Mouse (Mus musculus) left cerebral cortex, postnatal 25 days (tissue): ENCODE data around the gene Jund. TPM values are rescaled to one million over a fixed set of nuclear protein-coding genes. Genes with fewer than 3 reads are reported as not detected.

Source experiments
- DNase-seq, 2 experiments: peaks; one replicate each; pipeline ENCODE4 v3.0.0; 2022; ENCODE audit warnings: low spot score in 2 of 2, mixed read lengths in 1 of 2
- intact Hi-C: fragments of 180-260 bp; cut with DNase I; formaldehyde crosslinking; loops from one replicate; pipeline ENCODE4 v1.15.1; 2025
- total RNA-seq, 2 experiments: library from RNA; stranded (reverse); gene quantifications; 2 replicates each; pipeline ENCODE4 v1.2.3; 2021

The Jund gene
- total RNA-seq, 2 experiments from 2014 or later = 209 to 225 TPM

DNA sequence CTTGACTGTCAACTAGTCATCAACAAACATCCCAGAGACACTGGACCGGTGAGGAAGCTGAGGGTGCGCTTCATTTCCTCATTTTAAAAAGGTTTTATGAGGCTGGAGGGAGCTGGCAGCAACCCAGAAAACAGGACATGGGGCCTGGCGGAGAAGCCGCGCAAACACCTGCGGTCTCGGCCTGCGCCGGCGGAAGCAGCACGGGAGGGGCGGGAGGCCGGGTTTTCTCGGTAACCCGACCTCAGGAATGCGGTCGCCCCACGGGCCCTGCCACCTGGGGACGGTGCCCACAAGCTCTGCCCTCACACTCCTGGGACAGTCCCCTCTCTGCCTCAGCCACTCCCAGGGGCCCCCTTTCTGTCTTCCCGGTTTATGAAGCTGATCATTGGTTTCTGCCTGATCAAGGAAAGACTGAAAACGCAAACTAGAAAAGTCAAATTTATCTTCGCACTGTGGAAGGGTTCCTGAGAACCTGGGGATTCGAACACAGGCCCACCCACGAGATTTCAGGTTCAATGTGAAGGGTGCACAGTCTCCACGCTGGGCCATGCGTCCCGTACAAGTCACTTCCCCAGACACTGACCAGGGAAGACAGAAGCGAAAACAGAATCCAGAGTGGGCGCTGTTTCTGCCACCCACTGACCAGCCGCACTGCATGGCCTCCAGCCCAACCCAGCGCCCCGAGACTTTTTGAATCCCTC is 3.3 kb upstream of the Jund start:
- intact Hi-C loops = no loop called here
- DNase-seq = no peak

DNA sequence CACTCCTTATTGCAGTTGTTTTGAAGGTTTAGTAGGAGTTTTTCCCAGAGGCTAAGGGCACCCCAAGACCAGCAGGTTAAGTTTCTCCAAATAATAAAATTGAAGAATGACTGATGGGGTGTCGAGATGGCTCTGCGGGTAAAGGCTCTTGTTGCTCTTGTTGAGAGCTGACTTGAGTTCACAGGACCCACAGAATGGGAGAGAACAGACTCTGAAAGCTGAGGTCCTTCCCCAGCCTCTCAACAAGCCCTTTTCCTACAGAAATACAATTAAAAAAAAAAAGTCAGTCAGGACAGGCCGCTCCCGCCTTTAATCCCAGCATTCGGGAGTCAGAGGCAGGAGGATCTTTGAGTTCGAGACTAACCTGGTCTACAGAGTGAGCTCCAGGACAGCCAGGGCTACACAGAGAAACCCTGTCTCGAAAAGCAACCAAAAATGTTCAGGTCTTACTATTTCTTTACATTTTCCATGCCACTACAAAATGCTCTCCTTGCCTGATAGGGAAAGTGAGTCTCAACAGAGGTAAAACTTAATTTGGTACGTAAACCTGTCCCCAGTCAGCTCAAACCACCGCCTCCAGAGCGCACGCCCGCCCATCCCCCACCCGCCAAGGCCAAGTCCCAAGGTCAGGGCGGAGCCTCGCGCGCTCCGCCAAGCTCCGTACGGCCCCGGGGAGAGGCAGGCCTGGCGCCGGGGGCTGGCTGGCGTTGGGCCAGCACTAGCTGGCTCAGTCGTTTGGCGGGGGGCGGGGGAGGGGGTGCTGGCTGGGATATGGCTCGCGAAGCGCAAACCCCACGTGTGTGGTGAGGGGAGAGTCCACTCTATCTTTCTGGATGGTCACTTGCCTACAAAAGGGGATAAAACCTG is 2.5 kb upstream of the Jund start:
- DNase-seq = no peak
- intact Hi-C loops = no loop called here

DNA sequence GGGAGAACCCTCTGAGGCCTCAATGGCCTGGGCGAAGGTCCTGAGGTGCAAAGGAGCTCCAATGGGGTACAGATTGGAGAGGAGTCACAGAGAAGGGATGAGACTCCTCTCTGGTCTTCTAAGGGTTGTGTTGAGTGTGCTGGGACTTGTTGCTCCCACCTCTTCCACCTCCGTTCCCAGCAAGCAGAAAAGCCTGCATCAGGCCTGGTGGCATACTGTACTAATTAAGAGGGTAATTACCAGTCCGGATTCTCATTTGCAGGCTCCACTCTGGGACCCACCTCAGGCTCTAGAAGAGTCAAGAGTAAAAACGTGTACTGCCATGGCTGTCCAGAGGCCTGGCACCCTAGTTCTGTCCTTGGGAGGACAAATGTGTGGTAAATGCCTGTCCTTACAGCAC is 1.8 kb upstream of the Jund start:
- DNase-seq = no peak
- intact Hi-C loops = no loop called here

DNA sequence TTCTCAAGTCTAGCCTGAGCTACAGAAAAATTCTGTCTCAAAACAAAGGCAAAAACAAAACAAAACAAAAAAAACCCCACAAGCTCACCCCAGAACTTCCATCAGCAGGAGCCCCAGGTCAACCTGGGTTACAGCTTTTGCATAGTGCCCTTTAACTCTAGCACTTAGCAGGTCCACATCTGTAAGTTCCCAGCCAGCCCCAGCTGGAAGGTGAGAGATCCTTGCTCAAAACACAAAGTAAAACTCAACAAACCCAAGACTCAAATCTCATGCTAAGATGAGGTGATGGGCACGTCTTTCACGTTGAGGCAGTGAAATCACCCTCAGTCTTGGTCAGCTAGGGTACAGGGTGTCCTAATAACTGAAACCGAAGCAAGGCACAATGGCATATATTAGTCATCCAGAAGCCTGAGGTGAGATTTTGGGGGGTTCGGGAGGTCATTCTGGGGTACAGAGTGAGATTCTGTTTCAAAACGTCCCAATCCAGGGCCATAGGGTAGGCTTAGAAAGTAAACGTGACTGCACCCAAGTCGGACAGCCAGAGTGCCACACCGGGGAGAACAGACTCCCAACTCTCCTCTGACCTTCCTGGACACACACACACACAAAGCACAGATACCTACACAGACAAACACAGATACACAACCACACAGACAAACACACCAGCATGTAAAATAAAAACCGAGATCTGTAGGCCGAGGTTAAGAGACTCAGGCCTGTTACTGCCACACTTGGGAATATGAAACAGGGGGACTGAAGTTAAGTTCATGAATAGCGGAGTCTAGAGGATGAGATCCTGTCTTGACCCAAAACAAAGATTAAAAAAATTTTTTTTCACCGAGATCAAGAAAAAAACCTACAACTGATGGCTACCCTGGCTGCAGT is 1.1 kb upstream of the Jund start:
- DNase-seq = no peak
- intact Hi-C loops = loop anchor here (2.0 kb wide), 1 partner anchor 57 kb away; the partner anchor contains the start of gene Rab3a

DNA sequence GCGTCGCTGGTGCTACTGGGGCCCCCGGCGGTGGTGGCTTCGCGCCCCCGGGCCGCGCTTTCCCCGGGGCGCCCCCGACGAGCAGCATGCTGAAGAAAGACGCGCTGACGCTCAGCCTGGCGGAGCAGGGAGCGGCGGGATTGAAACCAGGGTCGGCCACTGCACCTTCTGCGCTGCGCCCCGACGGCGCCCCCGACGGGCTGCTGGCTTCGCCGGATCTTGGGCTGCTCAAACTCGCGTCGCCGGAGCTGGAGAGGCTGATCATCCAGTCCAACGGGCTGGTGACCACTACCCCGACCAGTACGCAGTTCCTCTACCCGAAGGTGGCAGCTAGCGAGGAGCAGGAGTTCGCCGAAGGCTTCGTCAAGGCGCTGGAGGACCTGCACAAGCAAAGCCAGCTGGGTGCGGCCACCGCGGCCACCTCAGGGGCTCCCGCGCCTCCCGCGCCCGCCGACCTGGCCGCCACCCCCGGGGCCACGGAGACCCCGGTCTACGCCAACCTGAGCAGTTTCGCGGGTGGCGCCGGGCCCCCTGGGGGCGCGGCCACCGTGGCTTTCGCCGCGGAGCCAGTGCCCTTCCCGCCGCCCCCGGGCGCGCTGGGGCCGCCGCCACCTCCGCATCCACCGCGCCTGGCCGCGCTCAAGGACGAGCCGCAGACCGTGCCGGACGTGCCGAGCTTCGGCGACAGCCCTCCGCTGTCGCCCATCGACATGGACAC is 526 bp downstream of the Jund start:
- DNase-seq = peak in 1 of 2 experiments; percentile 39
- intact Hi-C loops = loop anchor here (1.0 to 2.0 kb wide), 2 partner anchors 56 to 89 kb away; partner anchors contain the start of gene Rab3a

DNA sequence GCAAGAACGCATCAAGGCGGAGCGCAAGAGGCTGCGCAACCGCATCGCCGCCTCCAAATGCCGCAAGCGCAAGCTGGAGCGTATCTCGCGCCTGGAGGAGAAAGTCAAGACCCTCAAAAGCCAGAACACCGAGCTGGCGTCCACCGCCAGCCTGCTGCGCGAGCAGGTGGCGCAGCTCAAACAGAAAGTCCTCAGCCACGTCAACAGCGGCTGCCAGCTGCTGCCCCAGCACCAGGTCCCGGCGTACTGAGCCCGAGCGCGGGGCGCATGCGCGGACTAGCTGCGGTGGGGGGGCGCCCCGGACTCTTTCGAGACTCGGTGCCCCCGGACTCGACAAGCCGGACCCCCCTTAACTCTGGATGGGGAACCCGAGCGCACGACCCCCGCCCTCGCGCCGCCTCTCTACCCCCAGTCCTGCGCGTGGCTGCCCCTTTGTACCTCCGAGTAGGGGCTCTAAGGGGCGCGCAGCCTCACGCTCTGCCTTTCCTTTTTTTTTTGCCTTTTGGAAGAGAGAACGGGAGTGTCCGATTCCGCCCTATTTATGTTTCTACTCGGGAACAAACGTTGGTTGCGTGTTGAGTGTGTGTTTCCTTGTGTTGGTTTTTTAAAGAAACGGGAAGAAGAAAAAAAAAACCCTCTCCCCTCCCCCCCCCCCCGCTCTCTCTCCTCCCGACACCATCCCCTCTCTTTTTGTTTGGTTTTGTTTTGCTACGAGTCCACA is 1.2 kb downstream of the Jund start:
- DNase-seq = peak; percentile 81 to 86
- intact Hi-C loops = loop anchor here (1.0 to 5.0 kb wide), 4 partner anchors 27 to 90 kb away; partner anchors contain the start of genes Gdf15, Lsm4 and Rab3a

DNA sequence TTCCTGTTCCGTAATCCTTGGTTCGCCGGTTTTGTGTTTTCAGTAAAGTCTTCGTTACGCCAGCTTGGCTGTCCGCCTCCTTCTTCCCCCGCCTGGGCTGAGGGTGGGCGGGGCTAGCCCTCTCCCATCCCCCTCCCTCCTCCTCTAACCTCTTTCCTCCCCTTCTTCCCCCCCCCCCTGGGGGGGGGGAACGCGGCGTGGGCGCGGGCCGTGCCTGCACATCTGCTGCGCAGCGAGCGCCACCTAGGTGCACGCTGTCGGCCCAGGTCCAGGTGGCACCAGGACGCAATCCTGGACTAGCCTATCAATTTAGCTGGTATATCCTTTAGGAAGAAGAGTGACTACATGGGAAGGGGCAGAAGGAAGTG is 1.8 kb downstream of the Jund start:
- DNase-seq = peak; percentile 83 to 87
- intact Hi-C loops = loop anchor here (1.0 to 5.0 kb wide), 2 partner anchors 27 to 68 kb away; partner anchors contain the start of genes Gdf15 and Lsm4

DNA sequence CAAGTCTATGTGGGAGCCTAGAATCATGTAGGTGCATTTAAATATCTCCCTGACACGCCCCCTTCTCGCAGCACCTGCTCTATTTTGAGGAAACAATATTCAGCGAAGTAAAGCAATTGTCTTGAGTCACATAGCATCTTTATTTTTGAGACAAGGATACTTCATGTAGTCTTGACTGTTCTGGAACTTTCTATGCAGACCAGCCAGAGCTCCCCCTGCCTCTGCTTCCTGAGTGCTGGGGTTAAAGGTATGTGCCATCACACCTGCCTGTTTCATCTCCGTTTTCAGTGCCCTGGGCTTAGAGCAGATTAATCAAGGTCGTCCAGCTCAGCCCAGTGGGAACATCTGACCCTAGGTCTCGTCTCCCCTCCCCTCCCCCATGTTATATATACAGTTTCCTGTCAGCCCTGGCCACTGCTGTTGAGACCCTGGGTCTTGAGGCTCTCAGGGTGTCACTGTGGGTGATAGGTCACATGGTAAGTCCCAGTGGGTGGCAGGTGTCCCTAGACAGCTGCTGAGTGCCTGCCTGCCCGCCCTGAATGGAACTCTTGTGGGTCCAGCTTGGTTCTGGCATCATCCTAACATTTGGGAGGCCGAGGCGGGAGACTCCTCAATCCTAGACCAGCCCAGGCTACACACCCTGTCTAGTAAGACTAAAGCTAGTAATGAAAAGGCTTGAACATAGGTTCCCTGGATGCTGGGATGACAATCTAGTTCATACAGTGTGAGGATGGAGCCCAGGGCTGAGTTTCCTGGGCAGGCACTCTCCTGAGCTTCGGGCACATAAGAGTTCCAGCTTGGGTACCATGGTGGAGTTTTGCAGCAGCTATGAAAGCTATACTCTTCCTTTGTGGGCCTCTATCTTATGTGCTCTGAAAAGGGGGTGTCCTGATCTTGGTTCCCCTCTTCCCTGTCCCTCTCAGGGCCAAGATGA is 2.6 kb downstream of the Jund start:
- no peak for DNase-seq
- intact Hi-C loops = loop anchor here (5.0 kb wide), 1 partner anchor 69 kb away; the partner anchor contains the start of gene Gdf15

DNA sequence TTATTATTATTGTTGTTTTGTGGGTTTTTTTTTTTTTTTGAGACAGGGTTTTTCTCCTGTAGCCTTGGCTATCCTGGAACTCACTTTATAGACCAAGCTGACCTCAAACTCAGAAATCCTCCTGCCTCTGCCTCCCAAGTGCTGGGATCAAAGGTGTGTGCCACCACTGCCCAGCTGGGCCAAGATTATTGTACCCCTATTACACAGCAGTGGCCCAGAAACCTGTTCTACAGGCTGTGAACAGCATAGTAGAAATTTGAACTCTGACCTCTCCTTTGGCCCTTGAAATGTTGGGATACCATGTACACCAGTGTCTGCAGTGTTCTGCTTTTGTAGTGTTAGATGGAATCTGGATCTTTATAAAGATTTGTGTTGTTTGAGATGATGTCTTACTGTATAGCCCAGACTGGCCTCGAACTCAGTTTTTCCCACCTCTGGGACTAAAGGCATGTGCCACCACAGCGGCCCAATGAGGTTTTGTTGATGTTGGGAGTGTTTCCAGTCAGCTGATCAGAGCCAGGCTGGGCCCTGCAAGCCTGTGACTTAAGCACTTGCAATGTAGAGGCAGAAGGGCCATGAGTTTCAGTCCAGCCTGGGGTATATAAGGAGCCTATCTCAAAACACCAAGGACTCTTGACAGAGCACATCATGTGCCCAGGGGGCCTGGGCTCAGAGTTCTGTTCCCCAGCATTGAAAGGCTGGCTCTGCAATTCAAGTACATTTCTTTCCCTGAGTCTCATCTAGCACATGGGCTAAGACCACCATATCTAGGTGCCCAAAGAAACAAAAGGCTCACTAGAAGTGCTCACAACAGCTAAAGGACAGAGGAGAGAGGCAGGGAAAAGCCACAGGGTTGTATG is 3.5 kb downstream of the Jund start:
- intact Hi-C loops = loop anchor here (5.0 kb wide), 1 partner anchor 70 kb away; the partner anchor contains the start of gene Gdf15
- DNase-seq = no peak

DNA sequence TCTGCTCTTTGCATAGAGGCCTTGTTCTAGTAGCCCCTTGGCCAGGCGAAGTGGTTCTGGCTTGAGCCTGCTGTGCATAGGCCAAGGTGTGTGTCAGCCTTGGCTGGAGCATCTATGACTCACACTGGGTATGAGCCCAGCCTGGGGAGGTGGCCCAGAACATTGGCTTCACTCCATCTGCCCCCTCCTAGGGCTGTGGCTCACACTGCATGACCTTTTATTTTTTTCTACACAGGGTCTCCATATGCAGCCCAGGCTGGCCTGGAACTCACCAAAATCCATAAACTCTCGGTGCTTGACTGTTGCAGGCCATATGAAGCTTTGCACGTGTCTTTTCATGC is 4.1 kb downstream of the Jund start:
- intact Hi-C loops = loop anchor here (5.0 kb wide), 1 partner anchor 71 kb away; the partner anchor contains the start of gene Gdf15
- no peak for DNase-seq

DNA sequence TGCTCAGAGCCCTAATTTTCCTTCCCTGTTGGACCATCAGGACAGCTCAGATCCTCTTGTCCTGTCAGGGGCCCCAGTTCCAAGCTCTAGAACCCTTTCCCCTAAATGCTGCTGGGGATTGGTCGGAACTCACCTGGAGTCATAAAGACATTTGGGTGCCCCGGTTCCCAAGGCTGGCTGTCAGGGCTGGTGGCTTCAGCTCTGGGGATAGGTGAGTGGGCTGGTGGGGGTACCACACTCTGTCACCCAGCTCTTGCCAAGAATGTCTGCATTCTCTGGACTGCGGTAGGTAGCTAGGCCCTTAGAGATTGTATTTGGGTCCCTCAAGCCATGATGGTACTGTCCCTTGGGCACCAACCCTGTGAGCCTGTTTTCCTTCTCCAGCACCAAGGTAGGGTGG is 4.5 kb downstream of the Jund start, which contains the start of gene Iqcn:
Gene Iqcn (plus strand): TSS at position 171 of the 400 bp plus-strand sequence.
- no peak for DNase-seq
- intact Hi-C loops = loop anchor here (5.0 kb wide), 1 partner anchor 71 kb away; the partner anchor contains the start of gene Gdf15

DNA sequence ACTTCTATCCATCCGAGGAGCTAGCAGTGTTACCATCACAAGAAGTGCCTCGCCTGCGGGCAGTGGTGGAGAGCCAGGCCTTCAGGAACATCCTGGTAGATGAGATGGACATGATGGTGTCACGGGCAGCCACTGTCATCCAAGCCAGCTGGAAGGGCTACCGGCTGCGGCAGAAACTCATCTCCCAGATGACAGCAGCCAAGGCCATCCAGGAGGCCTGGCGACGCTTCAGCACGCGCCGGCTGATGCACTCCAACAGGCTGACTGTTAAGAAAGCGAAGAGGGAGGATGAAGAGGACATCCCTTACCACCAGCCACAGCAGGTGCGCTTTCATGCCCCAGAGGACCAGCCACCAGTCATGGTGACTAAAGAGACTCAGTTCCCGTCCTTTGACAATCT is 9.5 kb downstream of the Jund start:
- intact Hi-C loops = no loop called here
- DNase-seq = no peak

DNA sequence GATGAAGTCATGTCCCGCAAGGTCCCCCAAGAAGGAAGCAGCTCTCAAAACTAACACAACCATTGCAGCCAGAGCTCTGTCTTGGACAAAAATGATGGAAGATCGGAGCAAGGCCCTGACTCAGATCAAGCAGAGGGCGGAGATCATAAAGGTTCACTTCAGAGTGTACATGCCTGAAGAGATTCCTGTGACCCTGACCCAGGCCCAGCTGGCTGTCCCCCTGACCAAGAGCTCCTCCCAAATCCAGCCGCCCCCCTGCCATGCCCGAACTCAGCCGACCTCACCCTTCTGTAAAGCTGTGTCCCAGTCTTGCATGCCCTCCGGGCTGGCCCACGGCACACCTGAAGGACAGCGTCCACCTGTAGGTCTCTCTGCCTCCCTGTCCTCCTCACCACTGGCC is 11.0 kb downstream of the Jund start:
- DNase-seq = no peak
- intact Hi-C loops = no loop called here

DNA sequence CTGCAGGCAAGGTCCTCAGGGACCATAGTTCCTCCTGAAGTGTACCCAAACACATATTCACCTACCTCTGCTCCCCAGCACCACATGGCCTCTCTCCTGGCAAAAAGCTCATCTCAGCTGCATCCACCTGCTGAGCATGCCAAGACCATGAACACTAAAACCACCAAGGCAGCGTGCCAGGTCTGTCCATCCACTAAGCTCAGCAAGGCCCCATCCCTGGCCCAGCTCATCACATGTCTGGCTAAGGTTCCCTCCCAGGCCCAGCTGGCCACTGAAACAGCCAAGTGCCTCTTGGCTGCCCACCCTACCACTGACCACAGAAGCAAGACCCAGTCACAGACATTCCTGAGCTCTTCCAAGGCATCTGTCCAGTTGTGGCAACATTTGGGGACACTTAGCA is 11.5 kb downstream of the Jund start:
- DNase-seq = no peak
- intact Hi-C loops = no loop called here

DNA sequence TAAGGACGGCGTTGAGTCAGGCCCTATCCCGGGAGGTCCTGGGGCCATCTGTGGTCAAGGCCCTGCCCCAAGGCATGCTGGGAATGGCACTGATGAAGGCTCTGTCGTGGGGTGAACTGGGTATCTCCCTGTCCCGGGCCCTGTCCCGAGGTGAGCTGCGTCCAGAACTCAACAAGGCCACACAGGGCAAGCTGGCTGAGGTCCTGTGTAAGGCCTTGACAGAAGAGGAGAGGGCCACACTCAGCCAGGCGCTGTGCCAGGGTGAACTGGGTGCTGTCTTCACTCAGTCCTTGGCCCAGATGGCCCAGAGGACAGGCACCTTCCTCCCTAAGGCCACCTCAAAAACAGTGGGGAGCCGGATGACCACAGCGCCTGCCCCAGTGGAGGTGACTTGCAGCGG is 12.3 kb downstream of the Jund start:
- intact Hi-C loops = no loop called here
- DNase-seq = no peak

DNA sequence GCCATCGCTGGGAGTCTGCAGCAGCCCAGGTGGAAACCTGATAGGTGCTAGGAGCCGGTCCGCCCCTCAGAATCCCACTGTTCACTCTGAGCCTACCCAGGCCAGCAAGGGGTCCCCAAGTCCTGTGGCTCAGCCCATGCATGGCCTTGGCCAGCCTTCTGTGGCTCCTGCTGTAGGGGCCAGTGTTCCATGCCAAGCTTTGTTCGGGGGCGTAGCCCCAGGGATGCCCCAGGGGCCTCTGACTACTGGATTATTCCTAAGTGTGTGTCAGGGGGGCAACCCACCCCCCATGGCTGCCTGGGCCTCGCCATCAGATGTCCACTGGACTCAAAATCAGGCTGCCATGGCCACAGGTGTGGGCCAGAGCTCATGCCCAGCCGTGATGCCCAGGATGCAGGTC is 15.2 kb downstream of the Jund start:
- DNase-seq = no peak
- intact Hi-C loops = no loop called here
